ENCODE assay signal across 25 mouse cellular contexts in genomic region chr16:18895249-18895648, GRCm38 (mm10). TPM values are rescaled to one million over a fixed set of nuclear protein-coding genes. Genes with fewer than 3 reads are reported as not detected.
"Had no signal": no experiment of that assay in that cellular context is flagged by ENCODE, and none has a peak within 500 bp of the region (broad histone marks: within the 10 kb centered on the region; RNA-seq: fewer than 3 reads in every experiment).

No protein-coding gene starts in this region.

- H3K27ac ChIP-seq: liver, embryonic 14.5 days; midbrain, embryonic 13.5 days; midbrain, embryonic 15.5 days; neural tube, embryonic 13.5 days; neural tube, embryonic 15.5 days; stomach, embryonic 15.5 days had no signal

- H3K9me3 ChIP-seq: megakaryocyte, embryonic 14.5 days; midbrain, embryonic 13.5 days; midbrain, embryonic 15.5 days; neural tube, embryonic 13.5 days; neural tube, embryonic 15.5 days; stomach, embryonic 15.5 days had no signal

- H3K9ac ChIP-seq: liver, embryonic 14.5 days; lung, embryonic 14.5 days; midbrain, embryonic 13.5 days; midbrain, embryonic 15.5 days; neural tube, embryonic 13.5 days; neural tube, embryonic 15.5 days; stomach, embryonic 15.5 days had no signal

- H3K4me2 ChIP-seq: lung, embryonic 14.5 days; midbrain, embryonic 11.5 days; midbrain, embryonic 13.5 days; midbrain, embryonic 15.5 days; neural tube, embryonic 13.5 days; neural tube, embryonic 15.5 days; stomach, embryonic 15.5 days had no signal

- DNase-seq: lung, adult 18-20 months; lung, embryonic 14.5 days; lung, postnatal 10 days; lung, postnatal 4 days; retina, postnatal 1 day; right cerebral cortex, adult 18-20 months; right cerebral cortex, postnatal 25 days; right cerebral cortex, postnatal 4 days; spleen, adult 18-20 months; thymus, adult 18-20 months; thymus, postnatal 25 days; thymus, postnatal 4 days had no signal

- H3K4me1 ChIP-seq: midbrain, embryonic 13.5 days; midbrain, embryonic 15.5 days; neural tube, embryonic 13.5 days; neural tube, embryonic 15.5 days; stomach, embryonic 15.5 days had no signal

- ATAC-seq: midbrain, embryonic 13.5 days; midbrain, embryonic 15.5 days had no signal

- H3K4me3 ChIP-seq: megakaryocyte, embryonic 14.5 days; midbrain, embryonic 13.5 days; midbrain, embryonic 15.5 days; myocyte; neural tube, embryonic 13.5 days; neural tube, embryonic 15.5 days; stomach, embryonic 15.5 days had no signal

- H3K27me3 ChIP-seq: megakaryocyte, embryonic 14.5 days; midbrain, embryonic 13.5 days; midbrain, embryonic 15.5 days; neural tube, embryonic 13.5 days; neural tube, embryonic 15.5 days; stomach, embryonic 15.5 days had no signal

RNA-seq across cellular contexts. Expression of gene Gm28539, which starts 58.9 kb away (rescaled TPM):
- polyA plus RNA-seq: liver, embryonic 14.5 days; liver, embryonic 16.5 days; lung, embryonic 14.5 days; lung, embryonic 16.5 days; midbrain, embryonic 11.5 days; midbrain, embryonic 13.5 days; neural tube, embryonic 11.5 days; neural tube, embryonic 13.5 days; small intestine, adult 2 months; stomach, embryonic 15.5 days had no signal
